Mouse (Mus musculus) kidney, adult 8-10 months (tissue): ENCODE measurements around the gene Lrrc49.

Source experiments
- DNase-seq, 2 experiments: peaks; one replicate each; pipeline ENCODE4 v3.0.0; 2022

The Lrrc49 gene

GRCm38 (mm10) chr9:60672568-60672967 is 15.4 kb downstream of the Lrrc49 start:
- DNase-seq = no peak

DNA sequence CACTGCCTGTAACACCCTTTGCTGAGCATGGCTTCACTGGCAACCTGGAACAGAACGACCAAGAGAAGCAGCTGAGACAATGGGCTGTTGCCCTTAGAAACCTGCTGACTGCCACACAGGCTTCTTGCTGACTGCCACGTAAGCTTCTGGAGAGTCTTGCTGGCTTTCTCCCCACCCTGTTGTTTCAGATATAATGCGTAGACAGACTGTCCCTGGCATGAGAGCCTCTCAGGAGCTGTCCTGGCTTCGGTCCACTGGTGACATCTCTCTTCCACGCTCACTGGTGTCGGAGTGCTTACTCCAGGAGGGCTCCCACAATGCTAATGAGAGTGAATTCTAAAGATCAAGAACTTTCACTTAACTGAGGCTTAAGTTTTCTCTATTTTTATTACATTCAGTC is 19.1 kb downstream of the Lrrc49 start:
- no peak for DNase-seq

GRCm38 (mm10) chr9:60665535-60665934 is 22.4 kb downstream of the Lrrc49 start:
- no peak for DNase-seq

DNA sequence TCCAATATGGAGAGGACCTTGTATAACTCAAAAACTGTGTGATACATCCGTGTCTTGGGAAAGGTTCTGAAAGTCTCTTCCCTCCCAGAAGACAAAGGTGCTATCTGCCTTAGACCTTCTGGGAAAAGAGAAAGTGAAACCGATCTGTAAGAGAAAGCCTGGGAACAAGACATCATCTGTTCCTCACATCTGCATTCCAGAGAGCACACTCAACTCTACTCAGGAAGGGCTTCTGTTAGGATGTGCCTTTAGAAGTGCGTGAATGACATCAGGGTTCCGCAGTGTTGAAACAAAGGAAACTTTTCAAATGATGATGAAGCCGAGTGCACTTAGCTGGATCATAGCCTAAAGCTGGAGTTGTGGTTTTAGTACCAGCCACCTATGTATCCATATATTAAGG is 23.1 kb downstream of the Lrrc49 start:
- no peak for DNase-seq

DNA sequence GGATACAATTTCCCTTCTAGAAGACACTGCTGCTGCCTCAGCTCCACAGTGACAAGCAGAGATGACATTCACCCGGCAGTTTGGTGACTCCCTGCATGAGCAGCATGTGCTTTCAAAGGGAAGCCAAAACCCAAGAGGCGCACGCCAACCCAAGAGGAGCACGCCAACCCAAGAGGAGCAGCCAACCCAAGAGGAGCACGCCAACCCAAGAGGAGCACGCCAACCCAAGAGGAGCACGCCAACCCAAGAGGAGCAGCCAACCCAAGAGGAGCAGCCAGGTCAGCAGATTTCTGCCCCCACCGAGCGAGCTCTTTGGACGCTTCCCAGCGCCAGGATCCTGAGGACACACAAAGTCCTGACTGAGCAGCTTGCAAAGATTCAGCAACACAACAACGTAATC is 23.6 kb downstream of the Lrrc49 start:
- peak in 1 of 2 experiments; percentile 6 for DNase-seq

DNA sequence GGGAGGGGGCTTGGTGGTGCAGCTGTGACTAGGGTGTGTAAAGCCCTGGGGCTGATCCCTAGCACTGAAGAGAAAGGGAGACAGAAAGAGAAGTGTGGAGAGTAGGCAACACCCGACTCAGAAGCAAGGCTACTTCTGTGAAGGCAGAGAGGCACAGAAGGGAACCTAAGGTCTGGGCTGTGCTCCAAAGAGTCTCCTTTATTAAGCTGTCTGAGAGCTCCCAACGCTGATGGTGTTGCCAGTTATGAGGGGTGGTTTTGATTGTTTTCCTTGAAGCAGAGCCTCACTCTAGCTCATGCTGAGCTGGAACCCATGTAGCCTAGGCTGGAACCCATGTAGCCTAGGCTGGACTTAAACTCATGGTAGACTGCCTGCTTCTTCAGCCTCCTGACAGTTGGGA is 25.0 kb downstream of the Lrrc49 start:
- no peak for DNase-seq

GRCm38 (mm10) chr9:60653582-60653981 is 34.4 kb downstream of the Lrrc49 start:
- DNase-seq = no peak

- DNase-seq = no peak
These were observed 34.8 kb downstream of the Lrrc49 start for GRCm38 (mm10) chr9:60653137-60653536.

DNA sequence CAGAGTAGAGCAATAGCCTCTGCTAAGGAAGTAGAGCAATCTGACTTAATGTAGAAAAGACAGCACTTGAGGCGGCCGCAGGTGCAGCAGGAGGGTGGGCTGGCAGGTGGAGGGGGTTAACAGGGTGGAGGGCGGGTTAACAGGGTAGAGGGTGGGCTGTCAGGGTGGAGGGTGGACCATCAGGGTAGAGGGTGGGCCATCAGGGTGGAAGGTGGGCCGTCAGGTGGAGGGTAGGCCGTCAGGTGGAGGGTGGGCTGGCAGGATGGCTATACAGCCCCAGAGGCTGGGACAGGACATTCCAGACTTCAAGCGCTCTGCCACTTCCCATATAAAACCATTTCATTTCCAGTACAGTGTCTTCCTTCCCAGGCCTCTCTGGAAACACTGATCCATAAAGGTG is 37.7 kb downstream of the Lrrc49 start:
- DNase-seq = no peak

DNA sequence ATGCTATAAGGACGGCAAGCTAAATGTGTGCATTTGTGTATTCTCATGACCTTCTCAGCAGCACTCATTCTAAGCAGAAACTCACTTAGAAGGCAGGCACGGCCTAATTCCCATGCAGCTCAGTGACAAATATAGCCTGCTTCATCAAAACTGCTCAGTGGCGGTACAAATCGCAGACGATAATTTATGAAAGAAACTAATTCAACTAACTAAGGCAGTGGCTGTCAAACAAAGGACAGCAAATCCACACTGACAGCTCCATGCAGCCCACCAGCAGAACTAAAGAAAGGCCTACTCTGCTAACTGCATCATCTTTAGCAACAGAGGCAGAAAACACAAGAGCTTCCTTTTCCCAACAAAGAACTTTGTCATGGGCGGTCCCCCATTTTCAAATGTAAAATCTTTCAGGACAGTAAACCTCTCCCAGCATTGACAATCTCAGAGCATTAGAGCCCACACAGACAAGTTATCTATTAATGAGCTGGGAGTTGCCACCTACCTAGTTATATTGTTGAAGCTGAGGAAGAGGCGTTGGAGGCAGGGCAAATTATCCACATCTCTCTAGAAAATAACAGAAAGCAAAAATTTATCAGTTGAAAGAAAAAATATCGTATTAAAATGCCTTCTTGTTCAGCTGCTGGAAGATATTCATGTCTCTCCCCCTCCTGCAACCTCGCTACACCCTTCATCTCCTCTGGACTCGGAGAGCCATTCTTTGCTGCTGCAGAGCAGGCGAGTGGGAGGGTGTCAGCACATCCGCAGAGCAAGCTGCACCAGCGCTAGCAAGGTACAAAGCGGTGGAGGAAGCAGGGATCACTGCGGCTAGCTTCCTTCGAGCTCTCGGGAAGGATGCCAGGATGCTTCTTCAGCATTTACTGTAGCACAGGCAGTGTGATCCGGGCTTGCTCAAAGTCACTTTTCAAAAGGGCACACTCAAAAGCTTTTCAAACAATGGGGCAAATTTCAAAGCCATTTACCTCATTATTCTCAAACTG is 38.7 kb downstream of the Lrrc49 start:
- peak; percentile 29 to 55 for DNase-seq

GRCm38 (mm10) chr9:60633601-60634000 is 54.4 kb downstream of the Lrrc49 start:
- no peak for DNase-seq

DNA sequence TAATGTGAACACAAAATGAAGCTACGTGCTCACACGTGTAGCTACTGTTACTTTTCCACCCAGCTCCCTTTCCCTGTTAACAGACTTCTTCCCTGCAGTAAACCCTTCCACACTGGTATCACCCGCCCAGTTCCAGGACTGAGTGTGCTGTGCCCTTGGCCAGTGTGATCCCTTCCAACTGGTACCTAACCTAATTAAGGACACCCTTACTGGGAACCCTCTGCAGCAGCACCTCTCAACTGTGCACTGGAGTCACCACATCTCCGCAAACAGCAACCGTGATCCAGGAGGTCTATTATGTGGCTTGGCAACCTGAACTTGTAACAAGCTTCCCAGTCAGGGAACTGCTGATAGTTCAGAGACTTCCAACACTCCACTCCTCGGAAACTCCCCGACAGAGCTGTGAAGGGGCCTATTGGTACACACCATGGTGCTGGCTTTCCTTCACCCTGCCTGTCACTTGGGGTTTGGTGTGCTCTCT is 61.6 kb downstream of the Lrrc49 start:
- no peak for DNase-seq

GRCm38 (mm10) chr9:60625895-60626294 is 62.1 kb downstream of the Lrrc49 start:
- no peak for DNase-seq

DNA sequence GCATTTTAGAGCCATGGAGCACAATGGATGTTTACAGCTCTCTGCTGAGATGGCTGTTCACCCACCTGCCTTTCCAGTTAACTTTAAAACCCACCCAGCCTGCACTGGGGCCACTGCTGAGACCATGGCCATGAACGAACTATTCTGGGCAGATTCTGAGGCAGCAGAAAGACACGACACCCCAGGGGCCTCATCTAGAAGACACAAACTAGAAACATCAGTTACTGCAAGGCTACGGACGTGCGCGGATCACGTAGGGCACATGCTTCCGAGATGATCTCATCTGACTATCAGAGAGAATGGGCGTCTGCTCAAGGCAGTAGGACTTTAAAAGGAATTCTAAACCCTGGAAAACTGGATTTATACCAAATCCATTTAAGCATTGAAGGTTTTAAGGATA is 71.0 kb downstream of the Lrrc49 start:
- DNase-seq = no peak

GRCm38 (mm10) chr9:60616359-60616758 is 71.6 kb downstream of the Lrrc49 start:
- no peak for DNase-seq

- DNase-seq = no peak
These were observed 75.7 kb downstream of the Lrrc49 start for GRCm38 (mm10) chr9:60612260-60612659.

- DNase-seq = peak; percentile 9 to 41
These were observed 77.8 kb downstream of the Lrrc49 start for GRCm38 (mm10) chr9:60610194-60610593.

GRCm38 (mm10) chr9:60608857-60609256 is 79.1 kb downstream of the Lrrc49 start:
- no peak for DNase-seq

GRCm38 (mm10) chr9:60608086-60608485 is 79.9 kb downstream of the Lrrc49 start:
- DNase-seq = no peak

GRCm38 (mm10) chr9:60604971-60605370 is 83.0 kb downstream of the Lrrc49 start:
- no peak for DNase-seq

DNA sequence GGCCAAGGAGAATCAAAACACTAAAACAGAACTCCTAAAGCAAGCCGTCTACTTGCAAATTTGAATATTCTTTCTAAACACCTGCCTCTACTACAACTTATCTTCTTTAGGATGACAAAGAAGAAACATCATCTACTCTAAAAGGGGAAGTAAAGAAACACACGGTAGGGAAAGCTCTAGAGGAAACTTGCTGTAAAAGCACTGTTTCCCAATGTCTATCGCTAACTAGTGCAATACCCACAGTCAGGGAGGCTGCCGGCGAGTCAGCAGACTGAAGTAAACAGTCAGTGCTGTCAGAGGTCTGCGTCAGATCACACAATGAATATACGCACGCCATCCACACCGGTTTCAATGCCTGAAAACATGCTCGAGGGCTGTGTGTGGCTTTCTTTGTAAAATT is 86.0 kb downstream of the Lrrc49 start:
- no peak for DNase-seq

DNA sequence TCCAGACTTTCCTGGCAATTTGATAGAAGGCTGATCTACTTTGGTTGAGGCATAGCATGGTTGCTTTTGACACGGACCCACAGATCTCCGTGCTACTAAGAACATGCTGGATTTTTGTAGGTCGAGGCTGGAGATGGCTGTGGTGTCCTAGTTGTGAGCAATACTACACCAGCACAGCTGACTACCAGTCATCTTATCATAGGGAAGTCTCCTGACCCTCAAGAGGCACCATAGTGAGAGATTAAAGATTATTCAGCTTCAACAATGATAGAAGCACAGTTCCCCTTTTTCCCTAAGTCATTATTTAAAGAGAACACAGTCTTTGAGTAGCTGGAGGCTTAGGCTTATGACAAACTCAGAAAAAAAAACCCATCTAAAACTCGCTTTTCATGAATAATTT is 87.7 kb downstream of the Lrrc49 start:
- DNase-seq = no peak

DNA sequence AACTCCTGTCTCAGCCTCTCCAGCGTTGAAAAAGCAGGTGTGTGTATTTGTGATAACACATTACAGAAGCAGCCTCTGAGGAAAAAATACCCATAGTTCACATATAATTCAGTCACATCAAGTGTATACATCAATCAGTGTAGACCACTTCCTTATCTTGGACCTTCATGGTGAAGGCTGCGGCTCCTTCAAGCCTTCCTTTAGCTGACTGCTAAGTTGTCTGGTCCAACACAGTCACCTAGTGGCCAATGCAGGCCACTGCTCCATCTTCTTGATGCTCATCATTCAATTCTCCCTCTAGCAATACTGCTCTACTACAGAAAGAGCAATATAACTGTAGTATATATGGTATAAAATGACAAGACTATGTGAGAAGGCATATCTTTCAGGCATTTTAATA is 88.5 kb downstream of the Lrrc49 start:
- peak in 1 of 2 experiments; percentile 39 for DNase-seq

- DNase-seq = no peak
These were observed 92.6 kb downstream of the Lrrc49 start for GRCm38 (mm10) chr9:60595406-60595805.

DNA sequence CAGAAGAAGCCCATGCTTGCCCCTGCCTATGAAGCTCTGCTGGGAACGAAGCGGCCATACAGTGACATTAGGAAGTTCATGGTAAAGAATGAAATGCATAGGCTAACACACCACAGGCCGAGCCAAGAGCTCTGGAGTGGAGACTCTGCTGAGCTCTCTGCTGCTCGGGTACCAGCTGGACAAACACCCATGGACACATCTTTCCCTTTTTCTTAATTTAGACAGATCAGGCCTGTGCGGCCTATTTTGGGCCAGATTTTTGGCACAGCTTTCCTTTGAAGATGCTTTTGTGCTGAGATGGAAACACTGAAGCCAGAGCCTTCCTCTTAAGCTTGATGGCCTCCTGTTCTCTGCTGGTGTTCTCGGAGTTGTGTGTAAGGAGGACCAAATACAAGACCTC is 95.0 kb downstream of the Lrrc49 start:
- DNase-seq = no peak
